In the genomic region with DNA sequence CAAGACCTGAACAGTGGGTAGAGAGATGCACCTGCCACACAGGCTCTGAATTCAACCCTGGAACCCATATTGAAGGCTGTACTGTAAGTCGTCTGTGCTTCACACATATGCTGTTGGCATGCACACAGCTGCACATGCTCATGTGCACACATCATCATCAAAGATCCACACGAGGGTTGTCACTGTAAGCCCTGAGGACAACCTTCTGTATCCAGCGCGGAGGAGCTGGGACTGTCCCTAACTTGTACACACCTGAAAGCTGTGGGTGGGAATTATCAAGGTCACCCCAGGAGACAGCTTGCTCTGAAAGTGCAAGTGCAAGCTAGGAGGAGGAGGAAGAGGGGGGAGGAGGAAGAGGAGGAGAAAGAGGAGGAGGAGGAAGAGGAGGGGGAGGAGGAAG, we compare ENCODE assay signal across 19 mouse cellular contexts. TPM values are rescaled to one million over a fixed set of nuclear protein-coding genes. Genes with fewer than 3 reads are reported as not detected.
DNase-seq lines count a peak whose midpoint lies in the region; ATAC-seq lines count a peak whose summit lies in the region.
"Had no signal": no experiment of that assay in that cellular context is flagged by ENCODE, and none has a peak within 500 bp of the region (broad histone marks: within the 10 kb centered on the region; RNA-seq: fewer than 3 reads in every experiment).

No protein-coding gene starts in this region.

- DNase-seq in CD4-positive helper T cell, adult 2 months (ENCODE audit: low read depth, low spot score) = peak; percentile 27
- peak; percentile 31 for DNase-seq in ZHBTc4 (ENCODE audit: low read depth, low spot score)
- peak; percentile 40 for DNase-seq in naive thymus-derived CD4-positive, alpha-beta T cell, adult 2 months (ENCODE audit: low read depth)
- DNase-seq in left cerebral cortex, adult 9 months (ENCODE audit: low spot score in 2 of 2) = no peak
- no peak for DNase-seq in adrenal gland, adult 18-20 months (ENCODE audit: low spot score in 2 of 2)
- no peak for DNase-seq in adrenal gland, postnatal 14 days
- DNase-seq: adrenal gland, postnatal 25 days; B cell, adult 2 months; cerebellum, adult 18-20 months; cerebellum, postnatal 10 days; forebrain, postnatal 0 days; gastrocnemius, postnatal 14 days; heart, postnatal 36 days; kidney, adult 18-20 months had no signal

- peak; percentile 59 for ATAC-seq in CD4-positive, CD25-positive, alpha-beta regulatory T cell, adult 4 months
- ATAC-seq: forebrain, embryonic 13.5 days; forebrain, postnatal 0 days; hindbrain, embryonic 16.5 days; intestine, embryonic 15.5 days had no signal

RNA-seq across cellular contexts. Expression of a gene that starts 14.2 kb away (rescaled TPM):
- polyA plus RNA-seq in CD4-positive, CD25-positive, alpha-beta regulatory T cell, adult 4 months (2017; shearing (Covaris generic)) = 1 to 10 TPM; 7.3 to 9.3 TPM
- 10 to 100 TPM; 14.8 to 16.5 TPM for total RNA-seq in adrenal gland, adult 18-20 months (2021)
- total RNA-seq in adrenal gland, postnatal 14 days (2021) = 11.6 and 12.8 TPM in 2 replicates

RNA-seq across cellular contexts. Expression of a gene that starts 29.0 kb away (rescaled TPM):
- polyA plus RNA-seq in CD4-positive, CD25-positive, alpha-beta regulatory T cell, adult 4 months (2017; shearing (Covaris generic)) = 1 to 10 TPM in 1 of 2 experiments, under 1 TPM in 1; 0.95 to 1.1 TPM
- total RNA-seq in adrenal gland, adult 18-20 months (2021) = 1 to 10 TPM; 5.1 to 5.3 TPM
- 4.4 and 5.0 TPM in 2 replicates for total RNA-seq in adrenal gland, postnatal 14 days (2021)
- total RNA-seq: granulocyte monocyte progenitor cell, adult 5-6 weeks had no signal

Comparison
In these comparisons a context has a peak if more than half of its experiments do, and no peak if none do; other contexts are left out.
1. DNase-seq: peak in CD4-positive helper T cell, adult 2 months (single experiment), ZHBTc4 (single experiment) and naive thymus-derived CD4-positive, alpha-beta T cell, adult 2 months (single experiment); none in left cerebral cortex, adult 9 months (0 of 2), adrenal gland, adult 18-20 months (0 of 2) and adrenal gland, postnatal 14 days (single experiment).